Mouse (Mus musculus): ENCODE data around the gene Scgb1a1. TPM values are rescaled to one million over a fixed set of nuclear protein-coding genes. Genes with fewer than 3 reads are reported as not detected.
A peak's percentile ranks its signal among the peaks of the same experiment; 100 is the strongest.

Gene Scgb1a1
- total and polyA plus RNA-seq, 2 experiments from 2014 or later: not detected

GRCm38 (mm10) chr19:9112043-9112442 is 24.3 kb upstream of the Scgb1a1 start:
- Histone ChIP-seq H3K4me1 (ENCODE audit: insufficient read depth, low read length) (no peaks in the 10 kb centered on the region), H3K4me3 (ENCODE audit: low read depth, low read length) (no peak overlapping the region), H3K9me3 (ENCODE audit: low read length) (no peaks in the 10 kb centered on the region), H3K4me2 (ENCODE audit: low read depth, low read length, poor library complexity, severe bottlenecking) (no peak overlapping the region), H3K27ac (ENCODE audit: low read depth, low read length) (no peak overlapping the region), H3K27me3 (ENCODE audit: insufficient read depth, low read length) (no peaks in the 10 kb centered on the region), H3K9ac (replicated peaks; ENCODE audit: low read length, poor library complexity, severe bottlenecking) (no peak overlapping the region), H3K36me3 (ENCODE audit: insufficient read depth, low read length) (peaks cover 20% of the 10 kb centered on the region)
- 74% methylated on average over 8 of the region's 8 CpGs for WGBS
- no peak for ATAC-seq (ENCODE audit: low FRiP score)
- TF ChIP-seq CTCF (IDR thresholded peaks at IDR 0.05): no peak
- no peak for DNase-seq (ENCODE audit: low spot score)

GRCm38 (mm10) chr19:9110182-9110869 is 22.6 kb upstream of the Scgb1a1 start:
- H3K4me2 ChIP-seq (ENCODE audit: low read depth, low read length, poor library complexity, severe bottlenecking): no peak overlapping the region
- peaks cover 13% of the 10 kb centered on the region for H3K36me3 ChIP-seq (ENCODE audit: insufficient read depth, low read length)
- 56% methylated on average over 4 of the region's 4 CpGs for WGBS
- H3K4me3 ChIP-seq (ENCODE audit: low read depth, low read length): no peak overlapping the region
- H3K9me3 ChIP-seq (ENCODE audit: low read length): no peaks in the 10 kb centered on the region
- peak; percentile 92 for DNase-seq (ENCODE audit: low spot score)
- H3K9ac ChIP-seq (replicated peaks; ENCODE audit: low read length, poor library complexity, severe bottlenecking): no peak overlapping the region
- H3K4me1 ChIP-seq (ENCODE audit: insufficient read depth, low read length): no peaks in the 10 kb centered on the region
- ATAC-seq (ENCODE audit: low FRiP score): peak; percentile 86
- peak; percentile 91 for TF ChIP-seq CTCF (IDR thresholded peaks at IDR 0.05)
- H3K27ac ChIP-seq (ENCODE audit: low read depth, low read length): no peak overlapping the region
- no peaks in the 10 kb centered on the region for H3K27me3 ChIP-seq (ENCODE audit: insufficient read depth, low read length)

GRCm38 (mm10) chr19:9108536-9108935 is 20.8 kb upstream of the Scgb1a1 start:
- H3K4me1 ChIP-seq (ENCODE audit: insufficient read depth, low read length): no peaks in the 10 kb centered on the region
- H3K4me2 ChIP-seq (ENCODE audit: low read depth, low read length, poor library complexity, severe bottlenecking): no peak overlapping the region
- H3K9me3 ChIP-seq (ENCODE audit: low read length): no peaks in the 10 kb centered on the region
- H3K4me3 ChIP-seq (ENCODE audit: low read depth, low read length): no peak overlapping the region
- H3K9ac ChIP-seq (replicated peaks; ENCODE audit: low read length, poor library complexity, severe bottlenecking): no peak overlapping the region
- peaks cover 8% of the 10 kb centered on the region for H3K36me3 ChIP-seq (ENCODE audit: insufficient read depth, low read length)
- 92% methylated on average over 1 of the region's 1 CpGs for WGBS
- H3K27me3 ChIP-seq (ENCODE audit: insufficient read depth, low read length): no peaks in the 10 kb centered on the region
- no peak overlapping the region for H3K27ac ChIP-seq (ENCODE audit: low read depth, low read length)
- DNase-seq (ENCODE audit: low spot score) (no peak), ATAC-seq (ENCODE audit: low FRiP score) (no peak)
- no peak for TF ChIP-seq CTCF (IDR thresholded peaks at IDR 0.05)

GRCm38 (mm10) chr19:9107379-9107755 is 19.6 kb upstream of the Scgb1a1 start:
- 68% methylated on average over 1 of the region's 1 CpGs for WGBS
- H3K9ac ChIP-seq (replicated peaks; ENCODE audit: low read length, poor library complexity, severe bottlenecking): no peak overlapping the region
- no peak overlapping the region for H3K27ac ChIP-seq (ENCODE audit: low read depth, low read length)
- no peak overlapping the region for H3K4me3 ChIP-seq (ENCODE audit: low read depth, low read length)
- no peak for TF ChIP-seq CTCF (IDR thresholded peaks at IDR 0.05)
- no peaks in the 10 kb centered on the region for H3K36me3 ChIP-seq (ENCODE audit: insufficient read depth, low read length)
- H3K27me3 ChIP-seq (ENCODE audit: insufficient read depth, low read length): no peaks in the 10 kb centered on the region
- H3K9me3 ChIP-seq (ENCODE audit: low read length): no peaks in the 10 kb centered on the region
- no peak overlapping the region for H3K4me2 ChIP-seq (ENCODE audit: low read depth, low read length, poor library complexity, severe bottlenecking)
- ATAC-seq (ENCODE audit: low FRiP score): no peak
- no peaks in the 10 kb centered on the region for H3K4me1 ChIP-seq (ENCODE audit: insufficient read depth, low read length)
- no peak for DNase-seq (ENCODE audit: low spot score)

GRCm38 (mm10) chr19:9106751-9107378 is 19.1 kb upstream of the Scgb1a1 start:
- WGBS: 56% methylated on average over 4 of the region's 4 CpGs
- no peaks in the 10 kb centered on the region for H3K9me3 ChIP-seq (ENCODE audit: low read length)
- H3K4me2 ChIP-seq (ENCODE audit: low read depth, low read length, poor library complexity, severe bottlenecking): no peak overlapping the region
- H3K9ac ChIP-seq (replicated peaks; ENCODE audit: low read length, poor library complexity, severe bottlenecking): no peak overlapping the region
- H3K4me1 ChIP-seq (ENCODE audit: insufficient read depth, low read length): no peaks in the 10 kb centered on the region
- H3K27ac ChIP-seq (ENCODE audit: low read depth, low read length): no peak overlapping the region
- TF ChIP-seq CTCF (IDR thresholded peaks at IDR 0.05): no peak
- DNase-seq (ENCODE audit: low spot score) (no peak), ATAC-seq (ENCODE audit: low FRiP score) (no peak)
- no peak overlapping the region for H3K4me3 ChIP-seq (ENCODE audit: low read depth, low read length)
- H3K27me3 ChIP-seq (ENCODE audit: insufficient read depth, low read length): no peaks in the 10 kb centered on the region
- H3K36me3 ChIP-seq (ENCODE audit: insufficient read depth, low read length): no peaks in the 10 kb centered on the region

- DNase-seq (ENCODE audit: low spot score): no peak
- no peak for TF ChIP-seq CTCF (IDR thresholded peaks at IDR 0.05)
- no peak overlapping the region for H3K9ac ChIP-seq (replicated peaks; ENCODE audit: low read length, poor library complexity, severe bottlenecking)
- H3K9me3 ChIP-seq (ENCODE audit: low read length): no peaks in the 10 kb centered on the region
- no peak overlapping the region for H3K4me3 ChIP-seq (ENCODE audit: low read depth, low read length)
- no peak for ATAC-seq (ENCODE audit: low FRiP score)
- H3K27me3 ChIP-seq (ENCODE audit: insufficient read depth, low read length): no peaks in the 10 kb centered on the region
- no peaks in the 10 kb centered on the region for H3K4me1 ChIP-seq (ENCODE audit: insufficient read depth, low read length)
- H3K27ac ChIP-seq (ENCODE audit: low read depth, low read length): no peak overlapping the region
- no peak overlapping the region for H3K4me2 ChIP-seq (ENCODE audit: low read depth, low read length, poor library complexity, severe bottlenecking)
- no peaks in the 10 kb centered on the region for H3K36me3 ChIP-seq (ENCODE audit: insufficient read depth, low read length)
- WGBS: 71% methylated on average over 5 of the region's 5 CpGs
Observed at GRCm38 (mm10) chr19:9106096-9106495, 18.3 kb upstream of the Scgb1a1 start.

Data from midbrain, postnatal 0 days (tissue).